Mouse (Mus musculus) myocyte (in vitro differentiated cells): Measurements from ENCODE around the gene B4gat1. TPM values are rescaled to one million over a fixed set of nuclear protein-coding genes. Genes with fewer than 3 reads are reported as not detected.

Experiments used
- H3K27me3 ChIP-seq: one replicate; pipeline ENCODE4 v1.6.1; 2011; ENCODE audit not compliant: control insufficient read depth, insufficient read depth, insufficient read length
- H3K36me3 ChIP-seq: one replicate; pipeline ENCODE4 v1.6.1; 2011; ENCODE audit not compliant: control insufficient read depth, insufficient read depth
- H3K4me2 ChIP-seq: one replicate; pipeline ENCODE4 v1.6.1; 2011; ENCODE audit warnings: low read depth, control low read depth
- H3K4me3 ChIP-seq: one replicate; pipeline ENCODE4 v1.5.1; 2011; ENCODE audit warnings: mild to moderate bottlenecking, control low read depth, moderate library complexity
- H3K79me2 ChIP-seq: one replicate; pipeline ENCODE4 v1.6.1; 2011; ENCODE audit not compliant: control insufficient read depth, insufficient read depth
- H3ac ChIP-seq: one replicate; pipeline ENCODE4 v1.6.1; 2011; ENCODE audit not compliant: control insufficient read depth, insufficient read length
- CEBPB ChIP-seq: IDR thresholded peaks from 2 replicates; pipeline ENCODE4 v1.6.1; 2011; ENCODE audit warnings: mild to moderate bottlenecking, moderate library complexity; ENCODE audit not compliant: poor library complexity, insufficient read depth, severe bottlenecking
- E2F4 ChIP-seq: IDR thresholded peaks from one replicate; pipeline ENCODE4 v1.6.1; 2011; ENCODE audit warnings: mild to moderate bottlenecking, control low read depth, moderate library complexity; ENCODE audit not compliant: insufficient read depth
- MAX ChIP-seq: IDR thresholded peaks from one replicate; pipeline ENCODE4 v1.6.1; 2011; ENCODE audit warnings: low read depth, mild to moderate bottlenecking, control low read depth
- MYOD1 ChIP-seq, 3 experiments: IDR thresholded peaks; one replicate each; pipeline ENCODE4 v1.6.1; 2011; ENCODE audit warnings: control low read depth in 2 of 3, low read depth in 2 of 3, mild to moderate bottlenecking in 2 of 3, moderate library complexity in 1 of 3; ENCODE audit not compliant: insufficient read length in 2 of 3, control insufficient read depth in 1 of 3
- MYOG ChIP-seq, 3 experiments: IDR thresholded peaks; one replicate each; pipeline ENCODE4 v1.6.1; 2011; ENCODE audit warnings: control low read depth in 2 of 3, low read depth in 2 of 3, mild to moderate bottlenecking in 2 of 3; ENCODE audit not compliant: insufficient read length in 2 of 3, control insufficient read depth in 1 of 3, insufficient read depth in 1 of 3
- POLR2A ChIP-seq: IDR thresholded peaks from one replicate; pipeline ENCODE4 v1.6.1; 2011; ENCODE audit warnings: low read depth, mild to moderate bottlenecking, control low read depth, moderate library complexity; ENCODE audit not compliant: insufficient read length
- POLR2AphosphoS2 ChIP-seq: IDR thresholded peaks from one replicate; pipeline ENCODE4 v1.6.1; 2011; ENCODE audit warnings: low read depth, control low read depth; ENCODE audit not compliant: insufficient read length
- REST ChIP-seq: IDR thresholded peaks from one replicate; pipeline ENCODE4 v1.6.1; 2011; ENCODE audit warnings: mild to moderate bottlenecking, control low read depth, moderate library complexity; ENCODE audit not compliant: insufficient read depth, insufficient read length
- SRF ChIP-seq: IDR thresholded peaks from one replicate; pipeline ENCODE4 v1.6.1; 2011; ENCODE audit warnings: low read depth; ENCODE audit not compliant: control insufficient read depth, insufficient read length
- TCF12 ChIP-seq: IDR thresholded peaks from one replicate; pipeline ENCODE4 v1.6.1; 2011; ENCODE audit warnings: mild to moderate bottlenecking, control low read depth; ENCODE audit not compliant: poor library complexity, insufficient read depth, severe bottlenecking
- TCF3 ChIP-seq: IDR thresholded peaks from one replicate; pipeline ENCODE4 v1.6.1; 2011; ENCODE audit warnings: low read depth, control low read depth; ENCODE audit not compliant: insufficient read length
- USF1 ChIP-seq: IDR thresholded peaks from one replicate; pipeline ENCODE4 v1.6.1; 2011; ENCODE audit warnings: low read depth, mild to moderate bottlenecking, control low read depth, moderate library complexity
- polyA plus RNA-seq: library from polyadenylated mRNA; unstranded; fragments of >200 nt; fragmentation: generic; extraction: Trizol; gene quantifications from one replicate; pipeline ENCODE4 v1.2.1, GENCODE M21; 2012; ENCODE audit warnings: missing spikeins

The B4gat1 gene
- polyA plus RNA-seq: 46.7 TPM

DNA sequence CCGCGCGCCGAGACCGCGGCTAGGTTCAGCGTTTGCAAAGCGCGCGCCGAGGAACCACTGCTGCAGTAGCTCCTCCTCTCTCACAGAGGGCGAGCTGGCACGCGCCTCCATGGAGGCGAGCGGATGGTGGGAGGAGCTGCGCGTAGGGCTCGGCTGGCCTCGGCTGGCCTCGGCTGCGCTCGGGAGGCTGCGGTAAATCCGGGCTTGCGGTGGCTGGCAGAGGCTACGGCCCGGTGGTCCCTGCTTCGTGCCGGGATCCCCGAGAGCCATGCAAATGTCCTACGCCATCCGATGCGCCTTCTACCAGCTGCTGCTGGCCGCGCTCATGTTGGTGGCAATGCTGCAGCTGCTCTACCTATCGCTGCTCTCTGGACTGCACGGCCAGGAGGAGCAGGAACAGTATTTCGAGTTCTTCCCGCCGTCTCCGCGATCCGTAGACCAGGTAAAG, at the start of gene B4gat1, which contains the start of gene AC124502.3:
Gene B4gat1 (plus strand): TSS at position 118 of the 448 bp plus-strand sequence.
Gene AC124502.3 (plus strand): TSS at position 183 of the 448 bp plus-strand sequence.
- H3K79me2 ChIP-seq: peaks cover 32% of the 10 kb centered on the region
- no peak for TF ChIP-seq E2F4
- TF ChIP-seq REST: no peak
- TF ChIP-seq POLR2A: peak; percentile 90
- TF ChIP-seq USF1: no peak
- TF ChIP-seq MAX: no peak
- peak; percentile 28 for TF ChIP-seq SRF
- peak in 1 of 3 experiments; percentile 11 for TF ChIP-seq MYOD1 (IDR thresholded peaks at IDR 0.05; ENCODE audit: control insufficient read depth in 1 of 3, insufficient read length in 2 of 3, low read depth in 2 of 3)
- TF ChIP-seq CEBPB: no peak
- no peak for TF ChIP-seq TCF3
- TF ChIP-seq MYOG (IDR thresholded peaks at IDR 0.05; ENCODE audit: control insufficient read depth in 1 of 3, insufficient read depth in 1 of 3, insufficient read length in 2 of 3, low read depth in 2 of 3): peak in 2 of 3 experiments; percentile 42 to 58
- no peak for TF ChIP-seq TCF12
- peak; percentile 84 for TF ChIP-seq POLR2AphosphoS2
- peak within 1 kb of the TSS; percentile 83 for H3K4me2 ChIP-seq
- no peaks in the 10 kb centered on the region for H3K36me3 ChIP-seq
- peak within 1 kb of the TSS; percentile 63 for H3ac ChIP-seq
- peak within 1 kb of the TSS; percentile 89 for H3K4me3 ChIP-seq
- H3K27me3 ChIP-seq: no peaks in the 10 kb centered on the region

DNA sequence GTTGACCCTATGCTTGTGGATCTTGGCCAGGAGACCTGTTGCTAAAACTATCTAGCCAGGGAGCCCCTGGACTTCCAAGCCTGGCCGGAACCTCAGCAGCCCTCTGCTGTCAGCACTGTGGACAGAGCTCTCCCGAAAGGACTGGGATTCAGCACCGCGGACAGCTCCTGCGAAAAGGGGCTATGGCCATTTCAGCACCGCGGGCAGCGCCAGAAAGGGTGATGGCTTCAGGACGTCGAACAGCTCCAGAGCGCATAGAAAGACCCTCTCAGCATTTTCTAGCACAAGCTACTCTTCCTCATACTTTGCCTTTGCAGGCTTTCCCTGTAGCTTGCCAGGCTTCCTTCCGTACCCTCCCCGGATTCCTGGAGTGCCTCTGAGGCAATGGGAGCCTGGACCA, 49.6 kb upstream of the B4gat1 start:
- Histone ChIP-seq H3K4me3 (no peak overlapping the region), H3K4me2 (no peak overlapping the region), H3K79me2 (no peaks in the 10 kb centered on the region), H3ac (no peak overlapping the region), H3K27me3 (no peaks in the 10 kb centered on the region), H3K36me3 (no peaks in the 10 kb centered on the region)
- TF ChIP-seq POLR2A (no peak), REST (peak; percentile 98), USF1 (peak; percentile 11), E2F4 (peak; percentile 54), TCF3 (peak; percentile 59), MYOG (IDR thresholded peaks at IDR 0.05; ENCODE audit: control insufficient read depth in 1 of 3, insufficient read depth in 1 of 3, insufficient read length in 2 of 3, low read depth in 2 of 3) (peak in 1 of 3 experiments; percentile 51), SRF (no peak), CEBPB (0 out of 2 replicates have a peak, but pooled peaks have one; percentile 16), MAX (peak; percentile 97), MYOD1 (IDR thresholded peaks at IDR 0.05; ENCODE audit: control insufficient read depth in 1 of 3, insufficient read length in 2 of 3, low read depth in 2 of 3) (peak in 1 of 3 experiments; percentile 9)

DNA sequence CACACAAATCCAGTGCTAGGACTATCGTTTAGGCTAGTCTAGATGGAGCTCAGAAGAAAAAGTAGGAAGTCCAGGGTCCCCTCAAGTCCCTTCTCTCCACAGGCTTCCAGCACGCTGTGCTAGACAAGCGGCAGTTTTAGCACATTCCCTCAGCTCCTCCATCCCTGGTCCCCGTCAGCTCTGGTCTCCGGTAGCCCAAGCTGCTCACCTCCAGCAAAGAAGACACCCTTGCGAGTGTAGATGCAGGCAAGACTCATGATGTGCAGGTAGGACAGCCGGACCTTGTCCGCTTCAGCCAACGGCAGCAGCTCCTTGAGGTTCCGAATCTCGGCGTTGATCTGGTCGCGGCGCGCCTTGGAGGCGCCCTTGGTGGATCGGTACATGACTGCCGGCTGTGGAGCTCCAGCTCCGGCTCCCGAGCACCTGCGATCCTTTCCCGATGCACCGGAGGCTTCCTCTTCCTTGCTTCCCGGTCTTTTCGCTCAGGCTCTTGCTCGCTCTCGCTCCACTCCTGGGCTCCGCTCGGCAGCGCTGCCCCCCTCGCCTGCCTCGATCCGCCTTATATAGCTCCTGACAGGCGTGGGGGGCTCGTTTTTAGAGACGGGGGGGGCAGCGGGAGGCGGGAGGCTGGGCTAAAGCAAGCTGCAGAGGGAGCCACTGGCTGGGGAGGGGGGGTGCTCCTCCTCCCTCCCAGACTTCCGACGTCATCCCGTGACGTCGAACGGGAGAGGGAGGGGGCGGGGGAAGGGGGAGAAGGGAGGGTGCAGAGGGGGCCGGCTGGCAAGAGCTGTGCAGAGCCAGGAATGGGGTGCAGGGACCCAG, 49.0 kb upstream of the B4gat1 start:
- H3K79me2 ChIP-seq: no peaks in the 10 kb centered on the region
- H3K4me2 ChIP-seq: no peak overlapping the region
- no peak overlapping the region for H3ac ChIP-seq
- H3K27me3 ChIP-seq: no peaks in the 10 kb centered on the region
- no peaks in the 10 kb centered on the region for H3K36me3 ChIP-seq
- no peak overlapping the region for H3K4me3 ChIP-seq
- no peak for TF ChIP-seq CEBPB
- peak; percentile 1 for TF ChIP-seq REST

DNA sequence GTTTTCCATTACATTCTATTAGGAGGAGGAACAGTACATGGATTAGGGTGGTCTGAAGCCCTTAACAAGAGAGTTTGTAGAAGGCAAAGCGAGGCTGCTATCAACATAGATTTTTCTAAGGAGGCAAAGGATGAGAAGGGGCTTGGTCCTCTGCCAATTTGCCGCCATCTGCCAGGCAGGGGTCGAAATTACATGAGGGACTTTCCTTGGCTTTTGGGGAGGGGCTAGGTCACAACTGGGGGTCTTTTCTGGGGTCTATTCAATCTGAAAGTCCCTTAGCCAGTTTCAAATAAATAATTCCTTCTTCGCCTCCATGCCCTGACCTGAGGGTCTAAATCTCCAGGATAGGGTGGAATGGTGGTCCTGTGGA, 48.4 kb upstream of the B4gat1 start, which contains the start of gene Npas4:
Gene Npas4 (minus strand): TSS at position 61 of the 370 bp plus-strand sequence.
- no peaks in the 10 kb centered on the region for H3K27me3 ChIP-seq
- TF ChIP-seq CEBPB: no peak
- TF ChIP-seq MYOG (IDR thresholded peaks at IDR 0.05; ENCODE audit: control insufficient read depth in 1 of 3, insufficient read depth in 1 of 3, insufficient read length in 2 of 3, low read depth in 2 of 3): no peak
- no peak for TF ChIP-seq MAX
- no peak for TF ChIP-seq E2F4
- TF ChIP-seq MYOD1 (IDR thresholded peaks at IDR 0.05; ENCODE audit: control insufficient read depth in 1 of 3, insufficient read length in 2 of 3, low read depth in 2 of 3): no peak
- TF ChIP-seq POLR2AphosphoS2: no peak
- no peak for TF ChIP-seq TCF3
- TF ChIP-seq POLR2A: no peak
- TF ChIP-seq TCF12: no peak
- TF ChIP-seq REST: no peak
- TF ChIP-seq USF1: no peak
- TF ChIP-seq SRF: no peak
- H3K4me2 ChIP-seq: no peak within 1 kb of the TSS
- no peak within 1 kb of the TSS for H3ac ChIP-seq
- no peak within 1 kb of the TSS for H3K4me3 ChIP-seq
- no peaks in the 10 kb centered on the region for H3K36me3 ChIP-seq
- no peaks in the 10 kb centered on the region for H3K79me2 ChIP-seq
